Mouse (Mus musculus): Measurements from ENCODE around the gene Dvl1.

DNA sequence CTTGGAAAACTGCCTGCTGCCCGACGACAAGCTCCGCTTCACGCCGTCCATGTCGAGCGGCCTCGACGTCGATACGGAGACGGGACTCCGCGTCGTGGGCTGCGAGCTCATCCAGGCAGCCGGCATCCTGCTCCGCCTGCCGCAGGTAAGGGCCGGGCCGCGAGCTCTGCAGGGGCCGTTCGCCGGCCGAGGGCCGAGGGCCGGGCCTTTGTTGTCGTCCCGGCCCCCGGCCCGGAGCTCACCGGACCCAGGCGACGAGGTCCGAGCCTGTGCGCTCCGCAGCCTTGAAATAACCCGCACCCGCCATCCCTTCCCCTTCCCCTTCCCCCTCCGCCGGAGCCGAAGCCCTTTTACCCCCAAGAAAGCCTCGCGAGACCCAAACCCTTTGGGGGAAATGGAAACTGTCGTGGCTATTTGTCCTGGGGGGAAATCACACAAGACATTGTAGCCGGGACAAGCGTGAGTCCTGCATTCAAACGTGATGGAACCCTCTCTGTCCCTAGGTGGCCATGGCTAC lies 34.5 kb upstream of the Dvl1 start:
- TF ChIP-seq TAL1 (IDR thresholded peaks at IDR 0.05; ENCODE audit: low read length) (no peak), GATA1 (IDR thresholded peaks at IDR 0.05; ENCODE audit: low read length) (no peak)

All from erythroblast, embryonic 14.5 days (primary cell).